Mouse (Mus musculus): ENCODE results near the gene Runx2. TPM values are rescaled to one million over a fixed set of nuclear protein-coding genes. Genes with fewer than 3 reads are reported as not detected.
A peak's percentile ranks its signal among the peaks of the same experiment; 100 is the strongest.

Runx2 gene
- total RNA-seq, 2 experiments from 2014 or later = 3.4 to 6.5 TPM

GRCm38 (mm10) chr17:44623271-44623670 lies 191.3 kb downstream of the Runx2 start:
- DNase-seq = no peak

- DNase-seq = no peak
Measured at GRCm38 (mm10) chr17:44620456-44620855, 194.1 kb downstream of the Runx2 start.

GRCm38 (mm10) chr17:44618691-44619090 lies 195.9 kb downstream of the Runx2 start:
- peak; percentile 64 for DNase-seq

- DNase-seq = peak; percentile 39
Measured at GRCm38 (mm10) chr17:44618175-44618574, 196.4 kb downstream of the Runx2 start.

- DNase-seq = no peak
Measured at GRCm38 (mm10) chr17:44617741-44618140, 196.9 kb downstream of the Runx2 start.

- DNase-seq = no peak
Measured at GRCm38 (mm10) chr17:44613716-44614715, 200.6 kb downstream of the Runx2 start.

- DNase-seq = no peak
Measured at GRCm38 (mm10) chr17:44612641-44613040, 202.0 kb downstream of the Runx2 start.

- no peak for DNase-seq
Measured at GRCm38 (mm10) chr17:44612002-44612401, 202.6 kb downstream of the Runx2 start.

GRCm38 (mm10) chr17:44611543-44611942 lies 203.1 kb downstream of the Runx2 start:
- DNase-seq = no peak

GRCm38 (mm10) chr17:44610828-44611227 lies 203.8 kb downstream of the Runx2 start:
- DNase-seq = no peak

GRCm38 (mm10) chr17:44609897-44610641 lies 204.5 kb downstream of the Runx2 start:
- no peak for DNase-seq

GRCm38 (mm10) chr17:44609356-44609755 lies 205.2 kb downstream of the Runx2 start:
- DNase-seq = no peak

GRCm38 (mm10) chr17:44608907-44609306 lies 205.7 kb downstream of the Runx2 start:
- DNase-seq = no peak

- DNase-seq = no peak
Measured at GRCm38 (mm10) chr17:44607383-44607782, 207.2 kb downstream of the Runx2 start.

- no peak for DNase-seq
Measured at GRCm38 (mm10) chr17:44606245-44606644, 208.4 kb downstream of the Runx2 start.

- no peak for DNase-seq
Measured at GRCm38 (mm10) chr17:44605749-44606148, 208.8 kb downstream of the Runx2 start.

GRCm38 (mm10) chr17:44603170-44603569 lies 211.4 kb downstream of the Runx2 start:
- no peak for DNase-seq

- no peak for DNase-seq
Measured at GRCm38 (mm10) chr17:44601317-44602021, 213.1 kb downstream of the Runx2 start.

- no peak for DNase-seq
Measured at GRCm38 (mm10) chr17:44599856-44600255, 214.7 kb downstream of the Runx2 start.

GRCm38 (mm10) chr17:44599132-44599531 lies 215.5 kb downstream of the Runx2 start:
- DNase-seq = no peak

GRCm38 (mm10) chr17:44597918-44598504 lies 216.6 kb downstream of the Runx2 start:
- DNase-seq = no peak

- peak; percentile 7 for DNase-seq
Measured at GRCm38 (mm10) chr17:44592737-44593090, 221.9 kb downstream of the Runx2 start.
